Mouse (Mus musculus) heart, adult 8-10 months (tissue): ENCODE results near the gene Sh3bp5. TPM values are rescaled to one million over a fixed set of nuclear protein-coding genes. Genes with fewer than 3 reads are reported as not detected.

Experiments used
- DNase-seq: peaks from one replicate; pipeline ENCODE4 v3.0.0; 2022; ENCODE audit warnings: low spot score
- total RNA-seq, 4 experiments: library from RNA; stranded (reverse); gene quantifications; 2 replicates each; pipeline ENCODE4 v1.2.4; 2022

Gene Sh3bp5
- total RNA-seq, 4 experiments from 2014 or later = 38.6 to 50.6 (median 50.1) TPM

DNA sequence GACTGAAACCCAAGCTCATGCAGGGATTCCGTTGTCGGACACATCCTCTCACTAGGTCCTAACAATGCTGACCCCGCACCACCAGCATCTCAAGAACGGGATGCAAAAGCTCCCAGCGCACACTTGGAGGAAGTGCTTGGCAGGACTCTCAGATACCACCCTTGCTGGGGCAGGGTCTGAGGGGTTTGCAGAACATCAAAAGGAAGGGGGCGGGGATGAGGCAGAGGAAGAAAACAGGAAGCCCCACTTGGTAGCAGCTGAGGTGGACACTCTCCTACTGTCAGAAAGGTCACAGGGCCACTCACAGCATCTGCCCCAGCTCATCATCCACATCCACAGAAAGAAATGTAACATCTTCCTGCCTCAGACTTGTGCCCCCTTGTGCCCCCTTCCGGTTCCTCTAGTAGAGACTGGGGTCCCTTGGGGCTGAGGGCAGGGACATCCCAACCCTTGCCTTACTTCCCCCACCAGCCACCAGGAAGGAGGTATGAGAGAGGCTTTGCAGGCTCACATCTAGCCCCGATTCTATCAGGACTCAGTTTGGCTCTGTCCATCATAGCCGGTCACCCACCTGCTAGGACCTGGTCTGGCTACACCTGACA is 25.7 kb downstream of the Sh3bp5 start:
- DNase-seq = no peak

DNA sequence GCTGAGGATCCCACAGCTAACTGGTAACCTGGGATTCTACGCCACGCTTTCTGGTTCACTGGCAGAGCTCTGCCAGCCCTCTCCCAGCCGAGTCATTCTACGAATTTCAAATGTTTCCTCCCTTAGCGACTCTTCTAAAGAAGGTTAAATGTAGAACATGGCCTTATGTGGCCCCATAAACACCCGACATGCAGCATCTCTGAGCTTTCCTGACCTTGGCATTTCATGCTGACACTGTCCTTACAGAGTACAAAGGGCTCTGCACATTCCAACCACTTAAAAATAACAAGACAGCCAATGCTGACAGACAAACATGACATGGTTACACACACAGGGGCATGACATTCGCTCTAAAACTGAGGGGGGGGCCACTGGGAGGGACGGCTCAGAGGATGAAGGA is 27.2 kb downstream of the Sh3bp5 start:
- DNase-seq = no peak

DNA sequence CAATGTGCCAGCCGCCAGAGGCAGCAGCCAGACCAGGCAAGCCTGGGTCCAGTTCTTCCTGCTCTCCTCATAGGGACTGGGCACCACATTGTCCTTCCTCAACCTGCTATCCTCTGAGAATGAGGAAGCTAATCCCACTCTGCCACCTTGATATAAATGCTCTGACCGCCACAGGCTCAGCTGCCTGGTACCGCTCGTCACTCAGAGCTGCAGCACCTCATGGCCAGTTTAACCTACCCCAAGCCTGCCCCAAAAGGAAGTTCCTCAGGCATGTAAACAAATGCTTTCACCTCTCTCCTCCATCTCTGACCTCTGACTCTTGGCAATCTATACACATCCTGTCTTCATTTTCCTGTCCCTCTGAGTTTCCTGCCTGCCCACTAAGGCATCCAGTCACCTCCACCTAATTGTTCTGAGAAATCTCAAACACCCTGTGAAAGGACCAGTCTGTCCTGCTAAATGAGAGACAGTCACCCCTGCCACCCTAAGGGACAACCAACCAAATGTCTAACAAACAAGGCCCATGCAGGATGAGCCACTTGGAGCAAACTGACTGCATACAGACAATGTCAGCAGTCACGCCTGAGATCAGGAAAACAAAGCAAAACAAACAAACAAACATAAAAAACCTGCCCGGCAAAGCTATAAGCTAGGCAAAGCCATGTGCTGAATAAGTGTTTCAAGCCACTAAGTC is 27.8 kb downstream of the Sh3bp5 start:
- peak; percentile 67 for DNase-seq

DNA sequence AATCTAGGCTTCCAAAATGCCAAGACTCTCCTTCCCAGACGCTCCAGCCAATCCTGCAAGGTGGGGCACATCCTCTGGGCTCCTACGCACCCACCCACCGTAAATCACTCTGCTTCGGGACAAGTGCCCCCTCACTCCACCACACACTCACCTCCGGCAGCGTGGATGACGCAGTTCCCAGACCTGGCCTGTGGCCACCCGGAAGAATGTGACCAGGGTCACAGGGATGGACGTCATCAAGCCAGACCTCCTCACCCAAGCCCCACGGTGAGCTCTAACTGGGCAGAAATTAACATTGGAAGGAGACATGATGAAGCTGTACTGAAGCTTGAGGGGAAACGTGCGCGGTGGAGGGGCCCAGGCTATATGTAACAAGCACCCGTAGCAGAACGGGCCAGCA is 28.7 kb downstream of the Sh3bp5 start:
- no peak for DNase-seq

DNA sequence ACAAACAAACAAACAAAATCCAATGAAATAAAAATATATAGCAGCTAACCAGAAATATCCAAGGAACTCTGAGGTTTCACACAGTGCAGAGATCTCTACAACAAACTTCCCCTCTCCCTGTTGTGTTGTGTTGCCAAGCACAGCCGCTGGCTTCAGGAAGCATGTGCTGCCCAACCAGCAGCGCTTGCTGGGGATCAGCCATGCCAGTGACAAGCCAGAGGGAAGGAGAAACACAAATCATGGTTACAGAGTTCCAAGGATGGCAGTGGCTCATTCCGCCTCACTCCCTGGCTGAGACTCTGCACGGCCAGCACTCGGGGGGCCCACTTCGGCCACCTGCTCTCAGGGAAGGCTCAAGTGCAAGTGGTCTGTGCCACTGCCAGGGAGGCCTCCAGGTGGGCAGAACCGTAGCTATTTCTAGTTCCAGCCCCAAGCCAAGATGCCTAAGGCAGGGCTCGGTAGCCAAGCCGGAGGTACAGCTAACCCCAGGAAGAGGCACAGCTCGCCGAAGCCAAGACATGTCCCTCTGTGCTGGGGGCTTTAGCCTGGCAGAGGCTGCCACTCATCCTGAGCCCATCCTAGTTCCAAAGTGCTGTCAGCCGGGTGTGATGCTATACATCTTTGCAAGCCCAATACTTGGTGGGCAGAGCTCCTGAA is 29.6 kb downstream of the Sh3bp5 start:
- DNase-seq = no peak

DNA sequence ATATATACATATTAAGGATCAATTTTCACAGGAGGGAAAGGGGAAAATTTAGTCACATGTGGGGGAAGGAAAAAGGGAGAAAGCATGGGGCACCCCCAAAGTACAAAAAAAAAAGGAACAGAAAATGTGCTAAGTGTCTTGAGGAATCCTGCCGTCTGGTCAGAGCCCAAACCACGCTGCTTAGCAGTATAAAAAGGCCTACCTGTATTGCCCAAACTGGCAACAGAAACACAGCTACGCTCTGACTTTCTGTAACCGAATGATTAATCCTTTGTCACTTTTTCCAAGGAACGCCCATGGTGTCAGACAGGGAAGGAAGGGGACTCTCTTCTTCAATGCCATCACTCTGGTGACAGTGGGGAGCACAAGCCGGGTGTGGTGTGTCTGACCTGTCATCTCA is 30.2 kb downstream of the Sh3bp5 start:
- DNase-seq = no peak

DNA sequence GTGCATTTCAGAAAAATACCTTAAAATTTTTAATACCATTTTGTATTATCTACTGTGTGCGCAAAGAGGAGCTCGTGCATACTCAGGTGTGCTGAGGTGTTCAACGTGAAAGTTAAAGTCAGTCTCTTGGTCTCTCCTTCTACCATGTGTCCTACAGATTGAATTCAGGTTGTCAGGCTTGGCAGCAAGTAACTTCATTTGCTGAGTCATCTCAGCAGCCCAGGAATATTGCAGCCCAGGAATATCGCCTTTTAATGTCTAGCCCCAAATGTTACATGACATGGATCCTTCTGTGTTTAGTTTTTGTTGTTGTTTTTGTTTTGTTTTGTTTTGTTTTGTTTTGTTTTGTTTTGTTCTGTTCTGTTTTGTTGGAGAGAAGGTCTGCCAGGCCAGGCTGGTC is 31.2 kb downstream of the Sh3bp5 start:
- DNase-seq = no peak

DNA sequence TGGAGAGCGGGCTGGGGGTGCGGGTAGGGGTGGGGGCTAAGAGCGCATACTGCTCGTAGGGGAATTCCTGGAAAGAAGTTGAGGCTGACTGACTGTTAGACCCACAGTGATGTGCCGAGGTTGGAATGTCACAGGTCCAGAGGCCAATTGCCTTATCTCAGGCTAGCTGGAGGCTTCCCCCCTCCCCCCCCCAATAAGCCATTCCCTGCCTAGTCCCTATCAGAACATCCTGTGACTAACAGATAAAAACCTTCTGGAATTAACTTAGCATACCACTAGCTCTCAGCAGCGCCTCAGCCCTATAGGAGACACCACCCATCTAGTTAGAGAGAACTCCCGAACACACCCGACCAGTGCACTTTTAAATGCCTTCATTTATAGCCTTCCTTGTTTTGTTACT is 31.9 kb downstream of the Sh3bp5 start:
- DNase-seq = no peak

DNA sequence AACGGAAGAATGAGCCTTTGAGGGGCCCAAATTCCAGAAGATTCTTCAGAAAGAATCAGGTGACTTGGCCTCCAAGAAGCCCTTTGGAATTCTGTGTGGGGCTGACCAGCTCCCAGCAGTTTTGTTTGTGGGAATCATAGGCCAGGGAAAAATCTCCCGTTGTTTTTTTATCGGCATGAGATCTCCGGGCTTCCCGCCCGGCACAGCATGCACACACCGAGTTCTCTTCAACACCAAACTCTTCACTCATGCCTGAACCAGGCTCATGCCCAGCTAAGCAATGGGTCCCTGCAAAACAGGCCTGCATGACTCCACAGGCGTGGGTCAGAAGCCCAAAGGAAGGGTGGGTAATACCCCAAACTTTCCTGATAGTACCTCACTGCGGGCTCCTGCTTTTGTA is 32.3 kb downstream of the Sh3bp5 start:
- no peak for DNase-seq

DNA sequence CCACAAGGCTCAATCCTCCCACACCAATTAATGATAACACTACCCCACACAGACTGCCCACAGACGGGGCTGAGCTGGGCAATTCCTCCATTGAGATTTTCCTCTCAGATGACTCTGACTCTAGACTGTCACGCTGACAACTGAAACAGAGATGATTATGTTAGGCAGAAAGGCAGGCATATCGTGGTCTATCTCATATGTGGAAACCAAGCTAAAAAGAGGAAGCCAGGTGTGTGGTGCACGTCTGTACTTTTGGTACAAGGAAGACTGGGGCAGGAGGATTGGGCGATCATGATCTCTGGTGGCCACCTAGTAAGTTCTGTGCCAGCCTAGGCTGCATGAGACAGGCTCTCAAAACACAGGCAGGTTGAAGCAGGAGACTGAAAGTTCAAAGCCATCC is 33.2 kb downstream of the Sh3bp5 start:
- no peak for DNase-seq

DNA sequence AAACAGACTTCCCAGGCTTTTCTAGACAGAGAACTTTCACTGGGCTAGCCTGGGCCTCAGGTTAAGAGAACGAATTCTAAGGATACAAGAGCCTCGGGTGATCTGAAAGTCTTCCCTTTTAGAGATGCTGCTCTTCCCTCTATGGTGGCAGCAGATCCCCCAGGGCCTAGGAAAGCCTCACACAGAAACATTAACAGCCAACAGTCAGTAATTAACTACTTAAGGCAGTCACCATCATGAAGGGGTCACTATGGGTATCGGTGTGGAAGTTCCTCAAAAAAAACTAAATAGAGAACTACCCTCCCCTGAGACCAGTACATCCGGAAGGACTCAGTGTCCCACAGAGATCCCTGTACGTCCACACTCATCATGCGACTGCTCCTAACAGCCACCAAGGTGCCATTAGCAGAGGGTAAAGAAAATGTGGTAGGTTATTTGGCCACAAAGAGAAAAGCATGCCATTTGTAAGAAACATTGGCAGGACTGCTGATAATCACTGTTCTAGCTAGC is 33.9 kb downstream of the Sh3bp5 start:
- no peak for DNase-seq

DNA sequence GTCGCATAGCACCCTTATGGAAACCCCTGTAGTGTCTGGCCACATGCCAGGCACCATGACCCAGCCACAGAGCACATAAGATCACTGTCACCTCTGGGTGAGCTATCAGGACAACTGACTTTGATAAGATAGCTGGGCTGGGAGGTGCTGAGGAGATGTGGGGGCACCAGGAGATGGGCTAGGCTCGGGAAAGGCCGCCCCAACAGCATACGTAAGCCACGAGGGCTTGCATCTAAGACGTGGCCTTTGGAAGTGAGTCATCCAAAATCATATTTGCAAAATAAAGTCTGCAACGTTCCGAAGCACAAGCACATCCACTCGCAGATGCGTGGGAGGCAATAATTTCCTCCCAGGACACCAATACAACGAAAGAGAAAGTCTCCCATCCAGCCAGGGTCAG is 35.0 kb downstream of the Sh3bp5 start:
- no peak for DNase-seq

DNA sequence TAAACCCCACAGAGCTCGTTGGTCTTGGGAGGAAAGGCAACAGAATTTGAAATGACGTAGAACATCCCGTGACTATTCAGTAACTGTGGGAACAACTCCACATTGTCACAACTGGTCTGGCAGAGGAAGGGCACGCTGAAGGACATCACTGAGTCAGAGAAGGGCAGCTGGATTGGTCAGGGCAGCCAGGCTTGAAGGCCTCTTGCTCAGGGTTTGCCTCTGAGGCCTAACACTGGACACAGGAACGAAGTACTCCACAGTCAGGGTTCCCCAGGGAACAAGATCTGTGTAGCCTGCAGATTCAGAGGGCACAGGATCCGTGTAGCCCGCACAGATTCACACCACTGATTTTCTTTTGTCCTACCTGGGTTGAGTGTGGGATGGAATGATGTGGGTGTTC is 35.6 kb downstream of the Sh3bp5 start:
- no peak for DNase-seq

DNA sequence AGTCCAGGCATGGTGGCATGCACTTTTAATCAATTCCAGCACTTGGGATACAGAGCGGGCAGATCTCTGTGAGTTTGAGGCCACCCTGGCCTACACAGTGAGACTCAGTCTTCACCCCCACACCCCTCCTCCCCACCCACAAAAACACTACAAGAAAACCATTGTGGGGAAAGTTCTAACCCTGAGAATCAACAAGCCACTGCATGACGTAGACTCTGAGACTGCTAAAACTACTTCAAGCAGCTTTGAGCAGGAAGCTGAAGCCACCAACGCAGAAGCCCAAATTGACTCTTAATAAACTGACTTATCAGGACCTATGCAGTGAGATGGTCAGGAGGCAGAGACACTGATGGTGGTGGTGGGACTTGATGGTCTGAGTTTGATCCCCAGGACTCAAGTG is 36.6 kb downstream of the Sh3bp5 start:
- DNase-seq = no peak

DNA sequence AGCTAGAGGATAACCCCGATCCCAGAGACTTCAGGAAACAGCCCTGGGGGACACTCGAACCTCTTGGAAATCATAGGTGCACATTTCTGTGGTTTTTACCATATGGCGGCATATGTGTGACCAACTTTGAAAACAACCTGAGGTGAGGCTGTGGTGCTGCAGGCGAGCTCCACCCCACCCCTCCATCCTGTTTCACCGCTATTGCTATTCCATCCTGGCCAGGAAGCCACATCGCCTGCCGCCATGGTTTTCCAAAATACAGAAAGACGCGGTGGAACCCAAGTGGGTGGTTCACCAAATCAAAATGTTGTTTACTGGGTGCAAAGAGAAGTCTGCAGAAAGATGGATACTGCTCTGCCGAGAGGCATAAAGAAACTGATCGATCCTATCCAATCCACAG is 37.1 kb downstream of the Sh3bp5 start:
- DNase-seq = no peak

DNA sequence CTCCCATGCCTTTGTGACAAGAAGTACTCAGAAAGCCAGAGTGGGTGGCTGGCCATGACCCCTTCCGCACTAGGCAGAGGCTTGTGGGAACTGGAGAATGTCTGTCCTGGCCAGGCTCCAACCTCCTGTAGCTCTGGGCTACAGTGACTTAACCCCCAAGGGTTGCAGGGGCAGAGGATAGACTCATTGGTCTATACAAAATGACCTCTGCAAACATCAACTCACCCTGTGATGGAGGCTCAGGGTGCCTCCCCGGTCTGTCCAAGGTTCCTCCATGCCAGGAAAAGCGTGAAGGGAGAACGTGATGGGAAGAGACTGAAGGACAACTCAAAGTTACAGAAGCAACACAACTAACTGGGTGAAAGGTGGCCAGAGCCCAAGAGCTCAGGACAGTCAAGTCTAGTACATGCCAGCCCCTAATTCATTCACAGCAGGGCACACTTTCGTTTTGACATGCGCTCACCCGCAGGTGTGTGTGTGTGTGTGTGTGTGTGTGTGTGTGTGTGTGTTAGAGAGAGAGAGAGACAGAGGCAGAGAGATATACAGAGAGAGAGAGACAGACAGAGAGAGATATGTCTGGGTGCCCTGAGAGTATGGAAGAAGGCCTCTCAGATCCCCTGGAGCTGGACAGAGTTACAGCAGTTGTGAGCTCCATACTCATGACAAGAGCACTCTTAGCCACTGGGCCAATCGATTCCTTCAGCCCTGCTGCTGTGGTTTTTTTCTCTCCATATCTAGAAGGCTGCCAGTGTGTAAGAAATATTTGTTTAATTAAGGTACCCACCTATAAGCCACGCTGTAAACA is 37.9 kb downstream of the Sh3bp5 start:
- no peak for DNase-seq

DNA sequence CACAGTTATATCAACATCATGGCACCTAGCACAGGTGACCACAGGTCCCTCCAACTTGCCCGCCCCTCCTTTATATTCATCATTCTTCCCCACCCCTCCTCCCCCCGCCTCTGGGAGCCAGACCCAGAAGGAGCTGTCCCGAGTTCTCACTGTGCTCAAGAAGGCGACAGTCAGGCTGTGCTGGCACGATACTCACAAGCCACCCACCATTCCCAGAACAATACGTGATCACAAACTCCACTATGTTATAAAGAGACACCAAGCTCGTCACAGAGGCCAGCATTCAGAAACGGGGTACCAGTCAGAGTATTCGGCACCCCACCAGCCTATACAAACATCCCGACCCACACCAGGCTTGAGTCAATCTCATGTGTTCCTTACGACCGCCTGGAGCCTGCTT is 38.5 kb downstream of the Sh3bp5 start:
- DNase-seq = no peak

DNA sequence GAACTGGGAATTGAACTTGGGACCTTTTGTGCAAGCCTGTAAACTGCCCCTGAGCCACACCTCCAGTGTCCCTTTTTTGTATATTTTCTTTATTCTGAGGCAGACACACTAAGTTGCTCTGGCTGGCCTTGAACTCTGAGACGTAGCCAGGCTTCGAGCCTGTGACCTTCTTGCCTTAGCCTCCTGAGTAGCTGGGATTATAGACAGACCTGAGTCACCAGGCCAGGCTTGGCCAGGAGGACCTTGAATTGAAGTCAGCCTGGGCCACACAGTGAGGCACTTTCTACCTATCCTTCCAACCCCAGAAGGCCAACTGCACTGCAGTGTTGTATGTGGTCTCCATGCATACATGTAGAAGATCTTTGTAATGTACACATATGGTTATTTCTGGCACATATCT is 39.5 kb downstream of the Sh3bp5 start:
- DNase-seq = no peak

DNA sequence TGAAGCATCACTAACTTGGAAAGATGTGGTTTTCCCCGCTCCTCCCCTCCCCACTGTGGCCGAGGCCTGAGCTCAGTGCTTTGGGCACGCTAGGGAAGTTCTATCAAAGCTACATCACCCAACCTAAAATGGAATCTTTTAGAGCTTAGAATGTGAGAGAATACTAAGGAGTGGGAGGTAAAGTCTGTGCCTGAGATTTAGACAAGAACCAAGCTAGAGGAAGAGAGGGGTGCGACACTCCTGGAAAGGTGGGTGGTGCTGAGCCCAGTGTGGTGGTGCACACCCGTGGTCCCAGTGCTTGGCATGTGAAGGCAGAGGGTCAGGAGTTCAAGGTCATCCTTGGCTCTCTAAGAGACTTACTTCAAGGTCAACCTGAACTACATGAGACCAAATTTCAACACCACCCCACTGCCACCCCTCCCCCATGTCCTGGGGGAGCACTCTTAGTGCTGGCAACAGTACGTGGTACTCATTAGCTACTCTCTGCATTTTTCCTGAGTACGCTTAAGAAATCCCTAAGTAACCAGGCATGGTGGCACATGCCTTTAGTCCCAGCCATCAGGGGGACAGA is 40.2 kb downstream of the Sh3bp5 start:
- no peak for DNase-seq

DNA sequence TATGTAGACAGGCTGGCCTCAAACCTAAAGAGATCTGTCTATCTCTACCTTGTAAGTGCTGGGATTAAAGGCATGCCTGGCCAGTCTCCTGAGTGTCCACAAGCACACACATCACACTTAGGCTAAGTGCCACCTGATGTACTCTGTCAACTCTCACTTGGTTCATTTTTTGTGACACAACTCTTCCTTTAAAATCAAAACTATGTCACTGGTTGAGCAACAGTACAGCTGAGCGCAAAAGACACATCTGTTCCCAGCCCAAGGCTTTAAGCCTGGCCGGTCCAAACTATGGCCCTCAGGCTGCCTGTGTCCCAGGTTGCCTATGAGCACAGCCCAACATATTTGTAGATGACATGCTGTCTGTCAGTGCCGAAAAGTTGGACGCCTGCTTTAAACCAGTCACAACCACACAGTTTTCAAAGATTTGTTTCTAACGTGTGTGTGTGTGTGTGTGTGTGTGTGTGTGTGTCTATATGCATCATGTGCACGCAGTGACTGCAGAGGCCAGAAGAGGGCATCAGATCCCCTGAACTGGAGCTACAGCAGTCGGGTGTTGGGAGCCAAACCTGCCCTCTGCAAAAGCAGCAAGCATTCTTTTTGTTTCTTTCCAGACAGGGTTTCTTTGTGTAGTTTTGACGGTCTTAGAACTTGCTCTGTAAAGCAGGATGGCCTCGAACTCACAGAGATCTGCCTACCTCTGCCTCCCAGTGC is 40.9 kb downstream of the Sh3bp5 start:
- no peak for DNase-seq

DNA sequence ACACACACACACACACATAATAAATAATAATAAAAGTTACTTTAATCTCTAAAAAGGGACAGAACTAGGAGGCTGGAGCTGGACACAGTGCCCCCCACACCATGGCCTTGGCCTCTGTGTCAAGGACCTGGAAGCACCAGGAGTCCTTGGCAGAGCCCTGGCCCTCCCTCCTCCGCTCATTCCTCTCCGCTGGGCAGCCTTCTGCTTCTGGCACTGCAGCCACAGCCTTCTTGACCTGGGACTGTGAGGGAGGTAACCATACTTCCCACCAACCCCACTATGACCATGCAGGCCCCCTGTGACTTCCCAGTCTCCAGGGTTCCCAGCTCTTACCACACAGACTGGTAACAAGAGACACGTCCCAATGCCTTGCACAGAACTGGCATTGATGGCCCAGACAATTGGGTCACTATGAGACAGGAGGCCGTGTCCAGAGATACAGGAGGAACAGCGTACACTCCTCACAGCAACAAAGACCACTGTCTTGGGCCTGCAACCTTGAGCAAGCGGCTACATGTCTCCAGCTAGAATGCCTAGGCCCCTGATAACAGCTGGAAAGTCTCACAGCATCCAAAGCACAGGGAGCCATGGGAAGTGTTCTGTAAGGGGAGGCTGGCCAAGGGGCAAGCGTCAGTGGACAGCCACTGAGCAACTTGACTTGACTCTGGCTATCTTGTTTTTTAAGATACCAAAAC is 41.8 kb downstream of the Sh3bp5 start:
- DNase-seq = no peak
